Mouse (Mus musculus) lung, postnatal 0 days (tissue): ENCODE measurements around the gene Eml3.

Experiments
- CTCF ChIP-seq: IDR thresholded peaks from 2 replicates; pipeline ENCODE4 v1.5.1; 2016; ENCODE audit warnings: antibody characterized with exemption, mild to moderate bottlenecking
- EP300 ChIP-seq: IDR thresholded peaks from 2 replicates; pipeline ENCODE4 v1.6.1; 2016; ENCODE audit warnings: antibody characterized with exemption, mild to moderate bottlenecking, control low read depth

GRCm38 (mm10) chr19:8989066-8989566 is 59.8 kb downstream of the Eml3 start, which contains the start of gene Ahnak:
- TF ChIP-seq CTCF, result no peak
- TF ChIP-seq EP300, result no peak
